Mouse (Mus musculus) intestine, embryonic 16.5 days (tissue): ENCODE measurements around the gene Olfr654. TPM values are rescaled to one million over a fixed set of nuclear protein-coding genes. Genes with fewer than 3 reads are reported as not detected.
A peak's percentile ranks its signal among the peaks of the same experiment; 100 is the strongest.

Source experiments
- ATAC-seq: fragments of 200-750 bp; cut with Nextera tagmentation; 2 replicates; pipeline ENCODE4 v1.8.0; 2017; ENCODE audit warnings: moderate TSS enrichment, moderate library complexity
- H3K27ac ChIP-seq: fragments of 300-500 bp; sonication (generic); 2 replicates; pipeline ENCODE4 v1.5.1; 2014; ENCODE audit warnings: mild to moderate bottlenecking, low read length
- H3K27me3 ChIP-seq: fragments of 300-500 bp; sonication (generic); replicated peaks from 2 replicates; pipeline ENCODE4 v1.6.1; 2014; ENCODE audit warnings: low read length, control low read depth, mixed read lengths; ENCODE audit not compliant: control insufficient read depth, insufficient read depth
- H3K36me3 ChIP-seq: fragments of 300-500 bp; sonication (generic); 2 replicates; pipeline ENCODE4 v1.6.1; 2014; ENCODE audit warnings: low read length, control low read depth; ENCODE audit not compliant: control insufficient read depth, insufficient read depth
- H3K4me1 ChIP-seq: fragments of 300-500 bp; sonication (generic); 2 replicates; pipeline ENCODE4 v1.6.1; 2014; ENCODE audit warnings: low read length, control low read depth, mixed read lengths; ENCODE audit not compliant: control insufficient read depth, insufficient read depth
- H3K4me2 ChIP-seq: fragments of 300-500 bp; sonication (generic); 2 replicates; pipeline ENCODE4 v1.6.1; 2014; ENCODE audit warnings: low read depth, low read length, control low read depth
- H3K4me3 ChIP-seq: fragments of 300-500 bp; sonication (generic); 2 replicates; pipeline ENCODE4 v1.5.1; 2014; ENCODE audit warnings: mild to moderate bottlenecking, low read length
- H3K9ac ChIP-seq: fragments of 300-500 bp; sonication (generic); 2 replicates; pipeline ENCODE4 v1.6.1; 2014; ENCODE audit warnings: low read depth, low read length
- H3K9me3 ChIP-seq: fragments of 300-500 bp; sonication (generic); 2 replicates; pipeline ENCODE4 v1.6.1; 2016; ENCODE audit warnings: low read length, control low read depth; ENCODE audit not compliant: control insufficient read depth
- WGBS: fragments of 180-500 bp; shearing (Covaris S2); extraction: QIAGEN DNeasy Blood & Tissue Kit; methylation state at CpG from one replicate; pipeline ENCODE4 v1.1.7; 2014; 5-methylcytosine and 5-hydroxymethylcytosine counted together
- polyA plus RNA-seq: library from polyadenylated mRNA; unstranded; fragments of >200 nt; fragmentation: Nextera tagmentation; extraction: Ambion mirVana; gene quantifications from 2 replicates; pipeline ENCODE4 v1.2.1, GENCODE M21; 2015

Olfr654 gene
- polyA plus RNA-seq, result not detected in 2 replicates

- no peak within 1 kb of the TSS for H3K4me2 ChIP-seq
- no peaks in the 10 kb centered on the region for H3K36me3 ChIP-seq
- H3K4me1 ChIP-seq, result no peaks in the 10 kb centered on the region
- no peaks in the 10 kb centered on the region for H3K27me3 ChIP-seq
- H3K4me3 ChIP-seq, result no peak within 1 kb of the TSS
- H3K9me3 ChIP-seq, result no peaks in the 10 kb centered on the region
- no peak within 1 kb of the TSS for H3K27ac ChIP-seq
- no peak for ATAC-seq
- no peak within 1 kb of the TSS for H3K9ac ChIP-seq
- WGBS, result 74% methylated on average over 4 of the region's 4 CpGs
Measured at GRCm38 (mm10) chr7:104586725-104587124, at the start of gene Olfr654. Gene Olfr654 (plus strand): TSS chr7:104587025.

GRCm38 (mm10) chr7:104549833-104550232 is 37.0 kb upstream of the Olfr654 start, which contains the start of gene Olfr651:
Gene Olfr651 (plus strand): TSS chr7:104550133.
- H3K4me3 ChIP-seq, result no peak within 1 kb of the TSS
- no peaks in the 10 kb centered on the region for H3K4me1 ChIP-seq
- no peak within 1 kb of the TSS for H3K9ac ChIP-seq
- H3K4me2 ChIP-seq, result no peak within 1 kb of the TSS
- no peaks in the 10 kb centered on the region for H3K27me3 ChIP-seq
- WGBS, result 68% methylated on average over 5 of the region's 5 CpGs
- no peak for ATAC-seq
- no peak within 1 kb of the TSS for H3K27ac ChIP-seq
- no peaks in the 10 kb centered on the region for H3K9me3 ChIP-seq
- no peaks in the 10 kb centered on the region for H3K36me3 ChIP-seq

- WGBS, result 65% methylated on average over 1 of the region's 1 CpGs
- Histone ChIP-seq H3K4me1 (no peaks in the 10 kb centered on the region), H3K27me3 (no peaks in the 10 kb centered on the region), H3K9me3 (no peaks in the 10 kb centered on the region), H3K36me3 (no peaks in the 10 kb centered on the region), H3K4me2 (no peak overlapping the region), H3K9ac (no peak overlapping the region), H3K4me3 (no peak overlapping the region), H3K27ac (no peak overlapping the region)
- ATAC-seq, result peak; percentile 74; the same call in 1 of the 2 replicates
Measured at GRCm38 (mm10) chr7:104552700-104553099, 34.1 kb upstream of the Olfr654 start.

- no peak for ATAC-seq
- no peak within 1 kb of the TSS for H3K4me2 ChIP-seq
- no peaks in the 10 kb centered on the region for H3K27me3 ChIP-seq
- H3K27ac ChIP-seq, result no peak within 1 kb of the TSS
- no peak within 1 kb of the TSS for H3K9ac ChIP-seq
- H3K4me3 ChIP-seq, result no peak within 1 kb of the TSS
- no peaks in the 10 kb centered on the region for H3K36me3 ChIP-seq
- no peaks in the 10 kb centered on the region for H3K4me1 ChIP-seq
- H3K9me3 ChIP-seq, result no peaks in the 10 kb centered on the region
Measured at GRCm38 (mm10) chr7:104560601-104561000, 26.2 kb upstream of the Olfr654 start, which contains the start of gene Olfr652. Gene Olfr652 (plus strand): TSS chr7:104560901.

GRCm38 (mm10) chr7:104577014-104577413 is 9.8 kb upstream of the Olfr654 start, which contains the start of gene Olfr653:
Gene Olfr653 (plus strand): TSS chr7:104577314.
- Histone ChIP-seq H3K9me3 (no peaks in the 10 kb centered on the region), H3K36me3 (no peaks in the 10 kb centered on the region), H3K9ac (no peak within 1 kb of the TSS), H3K27ac (no peak within 1 kb of the TSS), H3K27me3 (no peaks in the 10 kb centered on the region), H3K4me3 (no peak within 1 kb of the TSS), H3K4me1 (no peaks in the 10 kb centered on the region), H3K4me2 (no peak within 1 kb of the TSS)
- ATAC-seq, result no peak
- 60% methylated on average over 2 of the region's 2 CpGs for WGBS

- ATAC-seq, result peak; percentile 92
- 77% methylated on average over 4 of the region's 4 CpGs for WGBS
Measured at GRCm38 (mm10) chr7:104580846-104581245, 6.0 kb upstream of the Olfr654 start.

GRCm38 (mm10) chr7:104581429-104581828 is 5.4 kb upstream of the Olfr654 start:
- H3K4me2 ChIP-seq, result no peak overlapping the region
- H3K27me3 ChIP-seq, result no peaks in the 10 kb centered on the region
- 64% methylated on average over 4 of the region's 4 CpGs for WGBS
- peak; percentile 83 for ATAC-seq
- H3K27ac ChIP-seq, result no peak overlapping the region
- H3K9me3 ChIP-seq, result no peaks in the 10 kb centered on the region
- H3K9ac ChIP-seq, result no peak overlapping the region
- no peaks in the 10 kb centered on the region for H3K4me1 ChIP-seq
- H3K4me3 ChIP-seq, result no peak overlapping the region
- H3K36me3 ChIP-seq, result no peaks in the 10 kb centered on the region

More at GRCm38 (mm10) chr7:104580846-104581245, 6.0 kb upstream of the Olfr654 start:
- H3K27ac ChIP-seq, result no peak overlapping the region
- H3K4me1 ChIP-seq, result no peaks in the 10 kb centered on the region
- H3K4me3 ChIP-seq, result no peak overlapping the region
- no peaks in the 10 kb centered on the region for H3K36me3 ChIP-seq
- no peaks in the 10 kb centered on the region for H3K9me3 ChIP-seq
- no peaks in the 10 kb centered on the region for H3K27me3 ChIP-seq
- H3K4me2 ChIP-seq, result no peak overlapping the region
- H3K9ac ChIP-seq, result no peak overlapping the region

GRCm38 (mm10) chr7:104588274-104588673 is 1.4 kb downstream of the Olfr654 start:
- Histone ChIP-seq H3K27ac (no peak overlapping the region), H3K27me3 (no peaks in the 10 kb centered on the region), H3K4me3 (no peak overlapping the region), H3K4me1 (no peaks in the 10 kb centered on the region), H3K9ac (no peak overlapping the region), H3K36me3 (no peaks in the 10 kb centered on the region), H3K9me3 (no peaks in the 10 kb centered on the region), H3K4me2 (no peak overlapping the region)
- 80% methylated on average over 5 of the region's 5 CpGs for WGBS
- no peak for ATAC-seq

- 82% methylated on average over 2 of the region's 2 CpGs for whole genome bisulfite sequencing
- Histone ChIP-seq H3K36me3 (no peaks in the 10 kb centered on the region), H3K4me1 (no peaks in the 10 kb centered on the region), H3K27ac (no peak within 1 kb of the TSS), H3K4me2 (no peak within 1 kb of the TSS), H3K4me3 (no peak within 1 kb of the TSS), H3K9ac (no peak within 1 kb of the TSS), H3K27me3 (no peaks in the 10 kb centered on the region), H3K9me3 (no peaks in the 10 kb centered on the region)
- no peak for ATAC-seq
Measured at GRCm38 (mm10) chr7:104601679-104602078, 14.9 kb downstream of the Olfr654 start, which contains the start of gene Olfr655. Gene Olfr655 (minus strand): TSS chr7:104601779.

- WGBS, result 2% methylated on average over 3 of the region's 3 CpGs
- no peaks in the 10 kb centered on the region for H3K9me3 ChIP-seq
- H3K4me2 ChIP-seq, result no peak overlapping the region
- ATAC-seq, result no peak
- H3K27ac ChIP-seq, result no peak overlapping the region
- no peaks in the 10 kb centered on the region for H3K4me1 ChIP-seq
- no peaks in the 10 kb centered on the region for H3K36me3 ChIP-seq
- no peak overlapping the region for H3K4me3 ChIP-seq
- no peaks in the 10 kb centered on the region for H3K27me3 ChIP-seq
- no peak overlapping the region for H3K9ac ChIP-seq
Measured at GRCm38 (mm10) chr7:104603173-104603572, 16.3 kb downstream of the Olfr654 start.
